ENCODE assay signal across 26 mouse cellular contexts in genomic region chr10:60964843-60965242, GRCm38 (mm10).
DNase-seq lines count a peak whose midpoint lies in the region; ATAC-seq lines count a peak whose summit lies in the region.
"Had no signal": no experiment of that assay in that cellular context is flagged by ENCODE, and none has a peak within 500 bp of the region (broad histone marks: within the 10 kb centered on the region; RNA-seq: fewer than 3 reads in every experiment).

No protein-coding gene starts in this region.

- H3K9me3 ChIP-seq in heart, embryonic 13.5 days = no peaks in the 10 kb centered on the region
- H3K9me3 ChIP-seq: embryonic facial prominence, embryonic 15.5 days; limb, embryonic 10.5 days; liver, embryonic 15.5 days; lung, embryonic 15.5 days; midbrain, embryonic 10.5 days; neural tube, embryonic 13.5 days had no signal

- no peaks in the 10 kb centered on the region for H3K36me3 ChIP-seq in heart, embryonic 13.5 days
- H3K36me3 ChIP-seq: embryonic facial prominence, embryonic 15.5 days; limb, embryonic 10.5 days; liver, embryonic 15.5 days; lung, embryonic 15.5 days; midbrain, embryonic 10.5 days; neural tube, embryonic 13.5 days had no signal

- 44% methylated on average over 10 of the region's 10 CpGs for WGBS in heart, embryonic 13.5 days

- H3K27me3 ChIP-seq in heart, embryonic 13.5 days (replicated peaks) = no peaks in the 10 kb centered on the region; the same call in 1 of the 2 replicates
- H3K27me3 ChIP-seq: embryonic facial prominence, embryonic 15.5 days; liver, embryonic 15.5 days; lung, embryonic 15.5 days had no signal

- H3K27ac ChIP-seq in heart, embryonic 13.5 days (replicated peaks) = peak overlapping the region; percentile 62
- H3K27ac ChIP-seq: embryonic facial prominence, embryonic 15.5 days; hindbrain, embryonic 14.5 days; limb, embryonic 10.5 days; liver, embryonic 15.5 days; lung, embryonic 15.5 days; neural tube, embryonic 13.5 days had no signal

- peak overlapping the region; percentile 54 for H3K9ac ChIP-seq in heart, embryonic 13.5 days
- H3K9ac ChIP-seq: embryonic facial prominence, embryonic 15.5 days; forebrain, postnatal 0 days; hindbrain, embryonic 14.5 days; liver, embryonic 15.5 days; lung, embryonic 15.5 days; neural tube, embryonic 13.5 days had no signal

- no peak overlapping the region for H3K4me2 ChIP-seq in heart, embryonic 13.5 days
- H3K4me2 ChIP-seq: embryonic facial prominence, embryonic 15.5 days; hindbrain, embryonic 14.5 days; liver, embryonic 15.5 days; lung, embryonic 15.5 days; neural tube, embryonic 13.5 days had no signal

- 0 out of 2 replicates have a peak, but pooled peaks have one; percentile 65 for ATAC-seq in cerebellum, adult (ENCODE audit: insufficient number of reproducible peaks, low FRiP score, low TSS enrichment)
- no peak for ATAC-seq in heart, embryonic 13.5 days (ENCODE audit: extremely low read depth, insufficient number of reproducible peaks, low FRiP score, low TSS enrichment)
- ATAC-seq: forebrain, postnatal 0 days; inflammation-experienced regulatory T-cells, adult 6 months; midbrain, embryonic 16.5 days had no signal

- no peak for DNase-seq in cerebellum, adult 11 months
- no peak for DNase-seq in heart, adult 11 months
- peak; percentile 20 for DNase-seq in cerebellum, adult 8-10 months
- DNase-seq in cerebellum, postnatal 36 days = peak; percentile 29 to 50
- no peak for DNase-seq in kidney, adult 8-10 months
- DNase-seq: adrenal gland, postnatal 10 days; forebrain, postnatal 0 days; gastrocnemius, postnatal 25 days; kidney, adult 18-20 months; kidney, postnatal 10 days; liver; lung, postnatal 4 days; thymus, adult 18-20 months; thymus, postnatal 36 days had no signal

- no peak overlapping the region for H3K4me3 ChIP-seq in heart, embryonic 13.5 days
- H3K4me3 ChIP-seq: embryonic facial prominence, embryonic 15.5 days; limb, embryonic 10.5 days; liver, embryonic 15.5 days; lung, embryonic 15.5 days; midbrain, embryonic 10.5 days; myocyte; neural tube, embryonic 13.5 days had no signal

- H3K4me1 ChIP-seq in heart, embryonic 13.5 days = peaks cover 12% of the 10 kb centered on the region
- H3K4me1 ChIP-seq: embryonic facial prominence, embryonic 15.5 days; liver, embryonic 15.5 days; lung, embryonic 15.5 days had no signal

Comparison
In these comparisons a context has a peak if more than half of its experiments do, and no peak if none do; other contexts are left out.
1. DNase-seq: peak in cerebellum, adult 8-10 months (single experiment) and cerebellum, postnatal 36 days (2 of 2); none in cerebellum, adult 11 months (single experiment), heart, adult 11 months (single experiment) and kidney, adult 8-10 months (0 of 2).